Mouse (Mus musculus) heart, embryonic 11.5 days (tissue): ENCODE measurements at regions not wholly inside any gene's neighbourhood (a gene's known extent, or its start where the extent isn't known, plus 50 kb on each side); places are given as distances from the start of the nearest gene placed in this dataset.

Experiments used
- ATAC-seq: fragments of 200-750 bp; cut with Nextera tagmentation; replicated peaks from 2 replicates; pipeline ENCODE4 v1.8.0; 2017; ENCODE audit warnings: moderate library complexity; ENCODE audit not compliant: insufficient number of reproducible peaks, low FRiP score, low TSS enrichment
- H3K27ac ChIP-seq: fragments of 300-500 bp; sonication (generic); 2 replicates; pipeline ENCODE4 v1.5.1; 2014; ENCODE audit warnings: mild to moderate bottlenecking, low read depth, low read length
- H3K27me3 ChIP-seq: fragments of 300-500 bp; sonication (generic); 2 replicates; pipeline ENCODE4 v1.6.1; 2014; ENCODE audit warnings: mild to moderate bottlenecking, low read length, mixed read lengths; ENCODE audit not compliant: control insufficient read depth, insufficient read depth
- H3K36me3 ChIP-seq: fragments of 300-500 bp; sonication (generic); 2 replicates; pipeline ENCODE4 v1.6.1; 2014; ENCODE audit warnings: mild to moderate bottlenecking, low read length, moderate library complexity, mixed read lengths; ENCODE audit not compliant: control insufficient read depth, insufficient read depth
- H3K4me1 ChIP-seq: fragments of 300-500 bp; sonication (generic); 2 replicates; pipeline ENCODE4 v1.6.1; 2014; ENCODE audit warnings: low read length; ENCODE audit not compliant: control insufficient read depth, insufficient read depth
- H3K4me2 ChIP-seq: fragments of 300-500 bp; sonication (generic); 2 replicates; pipeline ENCODE4 v1.6.1; 2014; ENCODE audit warnings: mild to moderate bottlenecking, moderate library complexity
- H3K4me3 ChIP-seq: fragments of 300-500 bp; sonication (generic); 2 replicates; pipeline ENCODE4 v1.5.1; 2014; ENCODE audit warnings: low read depth, low read length
- H3K9ac ChIP-seq: fragments of 300-500 bp; sonication (generic); 2 replicates; pipeline ENCODE4 v1.6.1; 2014; ENCODE audit warnings: mild to moderate bottlenecking, low read depth, low read length, moderate library complexity
- H3K9me3 ChIP-seq: fragments of 300-500 bp; sonication (generic); replicated peaks from 2 replicates; pipeline ENCODE4 v1.6.1; 2016; ENCODE audit warnings: low read length; ENCODE audit not compliant: control insufficient read depth
- WGBS: fragments of 180-500 bp; shearing (Covaris S2); extraction: QIAGEN DNeasy Blood & Tissue Kit; methylation state at CpG from one replicate; pipeline ENCODE4 v1.1.7; 2014; ENCODE audit not compliant: insufficient replicate concordance; 5-methylcytosine and 5-hydroxymethylcytosine counted together

GRCm38 (mm10) chr9:32834751-32835625, 199.0 kb downstream of the Ets1 start:
- H3K4me2 ChIP-seq, result peak overlapping the region; percentile 37

GRCm38 (mm10) chr9:32835626-32835971, 199.6 kb downstream of the Ets1 start:
- Histone ChIP-seq H3K27me3 (no peaks in the 10 kb centered on the region), H3K36me3 (no peaks in the 10 kb centered on the region), H3K9me3 (no peaks in the 10 kb centered on the region), H3K4me2 (peak overlapping the region; percentile 37), H3K27ac (no peak overlapping the region), H3K9ac (no peak overlapping the region), H3K4me3 (no peak overlapping the region), H3K4me1 (peaks cover 21% of the 10 kb centered on the region)
- WGBS, result 16% methylated on average over 4 of the region's 4 CpGs
- no peak for ATAC-seq

More at GRCm38 (mm10) chr9:32834751-32835625, 199.0 kb downstream of the Ets1 start:
- WGBS, result 42% methylated on average over 13 of the region's 13 CpGs
- no peak overlapping the region for H3K4me3 ChIP-seq
- no peak overlapping the region for H3K9ac ChIP-seq
- H3K27ac ChIP-seq, result no peak overlapping the region
- peaks cover 24% of the 10 kb centered on the region for H3K4me1 ChIP-seq
- no peaks in the 10 kb centered on the region for H3K36me3 ChIP-seq
- H3K27me3 ChIP-seq, result no peaks in the 10 kb centered on the region
- no peak for ATAC-seq
- no peaks in the 10 kb centered on the region for H3K9me3 ChIP-seq

GRCm38 (mm10) chr9:32836371-32836770, 200.3 kb downstream of the Ets1 start:
- H3K27ac ChIP-seq, result no peak overlapping the region
- H3K9ac ChIP-seq, result no peak overlapping the region

GRCm38 (mm10) chr9:32847361-32847760, 211.3 kb downstream of the Ets1 start:
- Histone ChIP-seq H3K9ac (no peak overlapping the region), H3K4me2 (no peak overlapping the region), H3K27ac (no peak overlapping the region), H3K9me3 (no peaks in the 10 kb centered on the region), H3K4me3 (no peak overlapping the region), H3K27me3 (no peaks in the 10 kb centered on the region), H3K4me1 (no peaks in the 10 kb centered on the region), H3K36me3 (no peaks in the 10 kb centered on the region)
- WGBS, result 86% methylated on average over 2 of the region's 2 CpGs
- no peak for ATAC-seq

More at GRCm38 (mm10) chr9:32836371-32836770, 200.3 kb downstream of the Ets1 start:
- Histone ChIP-seq H3K4me2 (no peak overlapping the region), H3K27me3 (no peaks in the 10 kb centered on the region), H3K9me3 (no peaks in the 10 kb centered on the region), H3K4me3 (no peak overlapping the region), H3K4me1 (peaks cover 21% of the 10 kb centered on the region), H3K36me3 (no peaks in the 10 kb centered on the region)
- 43% methylated on average over 5 of the region's 5 CpGs for WGBS
- no peak for ATAC-seq

GRCm38 (mm10) chr9:32852282-32852681, 216.3 kb downstream of the Ets1 start:
- no peaks in the 10 kb centered on the region for H3K4me1 ChIP-seq
- H3K4me2 ChIP-seq, result no peak overlapping the region
- H3K9me3 ChIP-seq, result no peaks in the 10 kb centered on the region
- no peaks in the 10 kb centered on the region for H3K36me3 ChIP-seq
- H3K4me3 ChIP-seq, result no peak overlapping the region
- no peak for ATAC-seq
- H3K27me3 ChIP-seq, result no peaks in the 10 kb centered on the region
- WGBS, result 60% methylated on average over 3 of the region's 3 CpGs
- no peak overlapping the region for H3K27ac ChIP-seq
- H3K9ac ChIP-seq, result no peak overlapping the region

GRCm38 (mm10) chr9:32863286-32863685, 227.3 kb downstream of the Ets1 start:
- no peak overlapping the region for H3K4me2 ChIP-seq
- no peaks in the 10 kb centered on the region for H3K36me3 ChIP-seq
- no peaks in the 10 kb centered on the region for H3K9me3 ChIP-seq
- H3K27me3 ChIP-seq, result no peaks in the 10 kb centered on the region
- no peaks in the 10 kb centered on the region for H3K4me1 ChIP-seq
- 68% methylated on average over 5 of the region's 5 CpGs for WGBS
- H3K4me3 ChIP-seq, result no peak overlapping the region
- H3K9ac ChIP-seq, result no peak overlapping the region
- no peak for ATAC-seq
- H3K27ac ChIP-seq, result no peak overlapping the region

- 78% methylated on average over 8 of the region's 8 CpGs for WGBS
- H3K4me3 ChIP-seq, result no peak overlapping the region
- H3K27ac ChIP-seq, result no peak overlapping the region
- no peak overlapping the region for H3K4me2 ChIP-seq
- H3K9me3 ChIP-seq, result no peaks in the 10 kb centered on the region
- no peaks in the 10 kb centered on the region for H3K4me1 ChIP-seq
- no peaks in the 10 kb centered on the region for H3K36me3 ChIP-seq
- H3K27me3 ChIP-seq, result no peaks in the 10 kb centered on the region
- ATAC-seq, result no peak
- H3K9ac ChIP-seq, result no peak overlapping the region
These were observed 232.9 kb downstream of the Ets1 start for GRCm38 (mm10) chr9:32868936-32869335.

- WGBS, result 47% methylated on average over 6 of the region's 6 CpGs
- Histone ChIP-seq H3K27me3 (no peaks in the 10 kb centered on the region), H3K4me2 (no peak overlapping the region)
These were observed 238.4 kb downstream of the Ets1 start for GRCm38 (mm10) chr9:32874306-32874875.

More at GRCm38 (mm10) chr9:32874306-32874875, 238.4 kb downstream of the Ets1 start:
- peaks cover 3% of the 10 kb centered on the region for H3K4me1 ChIP-seq
- H3K4me3 ChIP-seq, result no peak overlapping the region
- no peak overlapping the region for H3K27ac ChIP-seq
- no peaks in the 10 kb centered on the region for H3K36me3 ChIP-seq
- no peak for ATAC-seq
- H3K9ac ChIP-seq, result no peak overlapping the region
- no peaks in the 10 kb centered on the region for H3K9me3 ChIP-seq
